8 mouse cellular contexts compared by ENCODE assay signal in the genomic region with DNA sequence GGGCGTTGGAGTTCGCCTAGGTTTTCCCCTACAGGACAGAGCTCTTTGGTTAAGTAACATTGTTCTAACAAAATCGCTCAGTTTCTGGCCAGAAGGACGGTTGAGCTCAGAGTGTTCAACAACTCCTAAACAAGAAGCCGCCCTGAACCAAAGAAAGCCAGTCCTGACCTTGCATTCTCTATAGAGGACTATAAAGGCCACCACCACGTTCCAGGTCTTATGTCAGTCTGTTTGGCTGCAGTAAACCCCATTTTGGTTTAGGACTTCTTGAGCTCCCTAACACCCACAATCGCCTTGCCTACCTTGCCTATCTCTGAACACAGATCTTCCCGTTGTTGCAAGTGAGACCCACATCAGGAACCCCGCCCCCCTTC. TPM values are rescaled to one million over a fixed set of nuclear protein-coding genes. Genes with fewer than 3 reads are reported as not detected.
DNase-seq lines count a peak whose midpoint lies in the region; ATAC-seq and TF ChIP-seq lines count a peak whose summit lies in the region.
"Had no signal": no experiment of that assay in that cellular context is flagged by ENCODE, and none has a peak within 500 bp of the region (broad histone marks: within the 10 kb centered on the region; RNA-seq: fewer than 3 reads in every experiment).

No protein-coding gene starts in this region.

- TF ChIP-seq CTCF in lung, postnatal 0 days (IDR thresholded peaks at IDR 0.05): no peak

- TF ChIP-seq EP300 in lung, postnatal 0 days (IDR thresholded peaks at IDR 0.05): no peak

- no peak overlapping the region for H3K9ac ChIP-seq in lung, postnatal 0 days (replicated peaks; ENCODE audit: low read depth)
- peak overlapping the region; percentile 62 for H3K9ac ChIP-seq in forebrain, embryonic 14.5 days (ENCODE audit: low read length)
- peak overlapping the region; percentile 61 for H3K9ac ChIP-seq in limb, embryonic 13.5 days
- no peak overlapping the region for H3K9ac ChIP-seq in stomach, embryonic 15.5 days

- peak overlapping the region; percentile 48 for H3K4me2 ChIP-seq in lung, postnatal 0 days (replicated peaks; ENCODE audit: low read depth, low read length)
- H3K4me2 ChIP-seq in forebrain, embryonic 14.5 days (ENCODE audit: low read length): peak overlapping the region; percentile 97
- peak overlapping the region; percentile 89 for H3K4me2 ChIP-seq in limb, embryonic 13.5 days (replicated peaks)
- H3K4me2 ChIP-seq in stomach, embryonic 15.5 days: peak overlapping the region; percentile 87

- no peaks in the 10 kb centered on the region for H3K36me3 ChIP-seq in lung, postnatal 0 days (ENCODE audit: insufficient read depth, low read length)
- no peaks in the 10 kb centered on the region for H3K36me3 ChIP-seq in forebrain, embryonic 14.5 days (ENCODE audit: control insufficient read depth, insufficient read depth, low read length)
- no peaks in the 10 kb centered on the region for H3K36me3 ChIP-seq in limb, embryonic 13.5 days
- H3K36me3 ChIP-seq in stomach, embryonic 15.5 days: no peaks in the 10 kb centered on the region

- no peaks in the 10 kb centered on the region for H3K9me3 ChIP-seq in lung, postnatal 0 days (ENCODE audit: low read length)
- no peaks in the 10 kb centered on the region for H3K9me3 ChIP-seq in forebrain, embryonic 14.5 days (replicated peaks; ENCODE audit: control insufficient read depth, low read length)
- peaks cover 4% of the 10 kb centered on the region; the same call in 1 of the 2 replicates for H3K9me3 ChIP-seq in limb, embryonic 13.5 days
- H3K9me3 ChIP-seq in stomach, embryonic 15.5 days: no peaks in the 10 kb centered on the region

- H3K4me3 ChIP-seq in lung, postnatal 0 days (ENCODE audit: low read depth, low read length): peak overlapping the region; percentile 27; the same call in 1 of the 2 replicates
- H3K4me3 ChIP-seq in forebrain, embryonic 14.5 days (ENCODE audit: low read depth, low read length): peak overlapping the region; percentile 46
- H3K4me3 ChIP-seq in limb, embryonic 13.5 days: peak overlapping the region; percentile 49
- peak overlapping the region; percentile 37 for H3K4me3 ChIP-seq in stomach, embryonic 15.5 days (replicated peaks)

- no peak for DNase-seq in lung, postnatal 0 days (ENCODE audit: low spot score)
- no peak for DNase-seq in lung, postnatal 4 days
- DNase-seq in forebrain, embryonic 14.5 days (ENCODE audit: low spot score): no peak
- no peak for DNase-seq in ovary, postnatal 10 days (ENCODE audit: low spot score)
- DNase-seq in urinary bladder, adult 2 months (ENCODE audit: low spot score): no peak
- DNase-seq: kidney, adult 11 months had no signal

- ATAC-seq in lung, postnatal 0 days: no peak
- ATAC-seq in forebrain, embryonic 14.5 days: peak; percentile 24; the same call in 1 of the 2 replicates
- no peak for ATAC-seq in limb, embryonic 13.5 days (ENCODE audit: low FRiP score, low read depth)
- no peak for ATAC-seq in stomach, embryonic 15.5 days (ENCODE audit: insufficient read depth, low FRiP score, low read depth)

- 0 out of 2 replicates have a peak, but pooled peaks cover 7% of the 10 kb centered on the region for H3K4me1 ChIP-seq in lung, postnatal 0 days (ENCODE audit: insufficient read depth, low read depth, low read length)
- 0 out of 2 replicates have a peak, but pooled peaks cover 2% of the 10 kb centered on the region for H3K4me1 ChIP-seq in forebrain, embryonic 14.5 days (ENCODE audit: control insufficient read depth, insufficient read depth, low read length)
- peaks cover 4% of the 10 kb centered on the region; the same call in 1 of the 2 replicates for H3K4me1 ChIP-seq in limb, embryonic 13.5 days
- peaks cover 8% of the 10 kb centered on the region; the same call in 1 of the 2 replicates for H3K4me1 ChIP-seq in stomach, embryonic 15.5 days

- no peak overlapping the region for H3K27ac ChIP-seq in lung, postnatal 0 days (ENCODE audit: low read length)
- no peak overlapping the region for H3K27ac ChIP-seq in forebrain, embryonic 14.5 days (ENCODE audit: low read depth, low read length)
- H3K27ac ChIP-seq in limb, embryonic 13.5 days: no peak overlapping the region
- no peak overlapping the region for H3K27ac ChIP-seq in stomach, embryonic 15.5 days

- H3K27me3 ChIP-seq in lung, postnatal 0 days (replicated peaks; ENCODE audit: insufficient read depth, low read length): 0 out of 2 replicates have a peak, but pooled peaks cover 4% of the 10 kb centered on the region
- no peaks in the 10 kb centered on the region for H3K27me3 ChIP-seq in forebrain, embryonic 14.5 days (replicated peaks; ENCODE audit: control insufficient read depth, insufficient read depth, low read length)
- H3K27me3 ChIP-seq in limb, embryonic 13.5 days: peaks cover 31% of the 10 kb centered on the region
- 0 out of 2 replicates have a peak, but pooled peaks cover 7% of the 10 kb centered on the region for H3K27me3 ChIP-seq in stomach, embryonic 15.5 days (replicated peaks)

- whole genome bisulfite sequencing in lung, postnatal 0 days: 10% methylated on average over 9 of the region's 9 CpGs
- 13% methylated on average over 9 of the region's 9 CpGs for WGBS in forebrain, embryonic 14.5 days
- WGBS in limb, embryonic 13.5 days: 21% methylated on average over 9 of the region's 9 CpGs
- WGBS in stomach, embryonic 15.5 days: 19% methylated on average over 9 of the region's 9 CpGs

RNA-seq across cellular contexts. Expression of a gene that starts 0.3 kb away (rescaled TPM):
- polyA plus RNA-seq in lung, postnatal 0 days (2015; fragmentation: Nextera tagmentation; extraction: Ambion mirVana): 0.54 and 0.56 TPM in 2 replicates
- polyA plus RNA-seq in forebrain, embryonic 14.5 days (2014; fragmentation: Nextera tagmentation; extraction: Ambion mirVana): 0.44 and 0.59 TPM in 2 replicates
- 0.29 and 0.32 TPM in 2 replicates for polyA plus RNA-seq in limb, embryonic 13.5 days (2015; fragmentation: Nextera tagmentation; extraction: Ambion mirVana)
- polyA plus RNA-seq in stomach, embryonic 15.5 days (2015; fragmentation: Nextera tagmentation; extraction: Ambion mirVana): not detected in 2 replicates
- 0.94 and 0.98 TPM in 2 replicates for polyA plus RNA-seq in urinary bladder, adult 2 months (2012; rRNA removed)

Comparison
In these comparisons a context has a peak if more than half of its experiments do, and no peak if none do; other contexts are left out.
1. H3K9ac ChIP-seq: peak in forebrain, embryonic 14.5 days (single experiment) and limb, embryonic 13.5 days (single experiment); none in lung, postnatal 0 days (single experiment) and stomach, embryonic 15.5 days (single experiment).
2. Peak in every context shown above with its lines, with median percentiles within 50 percentile points of each other: H3K4me2 ChIP-seq and H3K4me3 ChIP-seq.